Mouse (Mus musculus): ENCODE measurements around the gene Akap9.
"Not testable (repeated sequence)": the region's sequence is repeated elsewhere in the genome, so short reads cannot be mapped to it uniquely, and the experiment has no call there.

The Akap9 gene

GRCm38 (mm10) chr5:4039351-4039750 lies 111.5 kb downstream of the Akap9 start:
- DNase-seq (ENCODE audit: low spot score in 2 of 2) = no peak

- DNase-seq (ENCODE audit: low spot score in 2 of 2) = no peak
Measured at GRCm38 (mm10) chr5:4040372-4040771, 112.5 kb downstream of the Akap9 start.

- no peak for DNase-seq (ENCODE audit: low spot score in 2 of 2)
Measured at GRCm38 (mm10) chr5:4040922-4041321, 113.1 kb downstream of the Akap9 start.

GRCm38 (mm10) chr5:4060313-4060712 lies 132.5 kb downstream of the Akap9 start:
- DNase-seq (ENCODE audit: low spot score in 2 of 2) = no peak

- DNase-seq (ENCODE audit: low spot score in 2 of 2) = no peak
Measured at GRCm38 (mm10) chr5:4066476-4067115, 138.7 kb downstream of the Akap9 start.

DNA sequence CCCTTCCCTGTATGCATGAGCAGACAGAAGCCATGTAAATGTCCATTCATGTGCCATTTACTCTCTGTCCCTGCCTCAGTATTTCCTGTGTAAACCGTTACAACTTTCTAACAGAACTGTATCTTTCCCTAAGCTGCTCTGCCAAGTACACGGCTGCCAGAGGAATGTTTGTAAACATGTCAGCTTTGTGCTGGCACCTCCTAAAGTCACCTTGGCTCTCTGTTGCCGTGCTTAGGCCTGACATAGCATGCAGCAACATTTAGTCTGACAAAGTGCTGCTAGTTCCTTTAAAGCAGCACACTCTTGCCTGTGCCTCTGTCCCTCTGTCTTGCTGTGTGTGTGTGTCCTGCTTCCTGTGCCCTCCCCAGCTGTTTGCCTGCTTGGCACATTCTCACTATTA lies 139.3 kb downstream of the Akap9 start:
- no peak for DNase-seq (ENCODE audit: low spot score in 2 of 2)

DNA sequence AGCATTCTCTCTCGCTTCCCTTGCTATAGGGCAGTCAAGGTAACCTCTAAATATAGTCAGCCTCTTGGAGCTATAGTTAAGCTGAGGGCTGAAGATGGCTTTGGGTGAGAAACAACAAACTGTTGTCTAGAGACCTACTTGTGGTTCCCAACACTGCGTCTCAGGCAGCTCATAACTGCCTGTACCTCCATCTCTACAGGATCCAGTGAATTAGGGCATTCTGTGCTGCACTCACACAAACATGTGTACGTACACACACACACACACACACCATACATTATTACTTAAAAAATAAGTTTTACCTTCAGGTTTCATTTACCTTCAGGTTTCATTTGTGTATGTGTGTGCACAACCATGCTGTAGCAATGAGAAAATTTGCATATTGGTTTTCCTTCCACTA lies 151.2 kb downstream of the Akap9 start:
- DNase-seq (ENCODE audit: low spot score in 2 of 2) = no peak

DNA sequence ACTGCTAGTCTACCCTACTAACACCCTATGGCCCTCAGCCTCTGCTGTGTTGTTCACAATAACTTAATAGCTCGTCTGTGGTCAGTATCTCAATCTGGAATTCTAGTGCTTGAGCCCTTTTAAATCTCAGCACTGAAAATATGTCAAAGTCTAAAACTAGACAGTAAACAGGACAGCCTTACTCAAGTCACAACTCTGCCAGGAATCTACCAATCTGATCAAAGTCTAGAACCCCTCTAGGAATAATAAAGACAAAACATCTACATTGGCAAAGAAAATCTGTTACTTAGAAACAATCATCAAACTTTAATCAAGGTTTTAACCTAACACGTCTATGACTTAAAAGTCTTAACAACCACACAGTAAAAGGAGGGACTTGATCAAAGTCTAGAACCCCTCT lies 153.0 kb downstream of the Akap9 start:
- DNase-seq (ENCODE audit: low spot score in 2 of 2) = no peak

- DNase-seq (ENCODE audit: low spot score in 2 of 2) = no peak
Measured at GRCm38 (mm10) chr5:4081513-4081912, 153.7 kb downstream of the Akap9 start.

- no peak for DNase-seq (ENCODE audit: low spot score in 2 of 2)
Measured at GRCm38 (mm10) chr5:4084948-4085347, 157.1 kb downstream of the Akap9 start.

DNA sequence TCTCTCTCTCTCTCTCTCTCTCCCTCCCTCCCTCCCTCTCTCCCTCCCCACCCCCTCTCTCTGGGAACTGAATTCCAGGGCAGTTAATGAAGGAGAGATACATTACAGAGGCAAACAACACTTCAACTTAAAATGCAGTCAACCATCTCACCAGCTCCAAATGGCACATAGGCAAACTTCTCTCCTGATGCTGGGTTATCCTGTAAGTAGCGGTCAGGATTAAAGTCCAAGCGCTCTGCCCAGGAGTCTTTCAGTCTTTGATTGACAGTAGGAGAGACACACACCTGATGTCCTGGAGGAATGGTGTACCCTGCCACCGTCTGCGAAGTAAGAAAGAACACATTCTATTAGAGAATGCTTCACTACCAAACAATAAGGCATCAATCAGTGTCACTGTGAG lies 158.5 kb downstream of the Akap9 start:
- no peak for DNase-seq (ENCODE audit: low spot score in 2 of 2)

DNA sequence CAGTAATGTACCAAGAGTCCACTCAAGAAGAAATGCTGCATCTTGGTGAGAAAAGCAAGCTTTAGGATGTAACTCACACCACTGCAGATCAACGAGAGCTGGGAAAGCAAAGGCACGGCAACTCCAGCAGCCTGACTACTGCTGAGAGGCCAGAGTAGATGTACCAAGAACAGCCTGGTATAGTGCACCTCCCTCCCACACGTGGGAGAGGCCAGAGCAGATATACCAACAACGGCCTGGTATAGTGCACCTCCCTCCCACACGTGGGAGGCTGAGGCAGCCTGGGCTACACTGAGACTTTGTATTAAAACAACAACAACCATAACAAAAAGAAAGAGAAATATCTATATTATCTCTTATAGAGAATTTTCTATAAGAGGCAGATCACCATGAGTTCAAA lies 160.3 kb downstream of the Akap9 start:
- no peak for DNase-seq (ENCODE audit: low spot score in 2 of 2)

- no peak for DNase-seq (ENCODE audit: low spot score in 2 of 2)
Measured at GRCm38 (mm10) chr5:4094471-4094870, 166.6 kb downstream of the Akap9 start.

DNA sequence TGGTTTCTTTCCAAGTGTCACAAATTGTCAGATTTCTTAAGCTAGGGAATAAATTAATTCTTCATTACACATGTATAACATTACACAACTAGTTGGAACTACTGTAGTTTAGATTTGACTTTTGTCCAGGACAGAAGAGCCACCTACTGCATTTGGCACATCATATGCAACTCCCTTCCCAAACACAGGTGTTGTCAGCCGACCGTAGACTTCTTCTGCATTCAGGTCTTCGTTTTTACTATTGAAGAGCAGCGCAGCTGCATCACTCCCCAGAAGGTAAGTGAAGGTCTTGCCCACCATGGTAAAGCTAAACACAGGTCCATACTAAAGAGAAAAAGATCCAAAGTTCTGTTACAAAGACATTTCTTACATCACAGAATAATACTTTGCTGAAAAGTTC lies 173.2 kb downstream of the Akap9 start:
- DNase-seq (ENCODE audit: low spot score in 2 of 2) = no peak

- no peak for DNase-seq (ENCODE audit: low spot score in 2 of 2)
Measured at GRCm38 (mm10) chr5:4101770-4102169, 173.9 kb downstream of the Akap9 start.

DNA sequence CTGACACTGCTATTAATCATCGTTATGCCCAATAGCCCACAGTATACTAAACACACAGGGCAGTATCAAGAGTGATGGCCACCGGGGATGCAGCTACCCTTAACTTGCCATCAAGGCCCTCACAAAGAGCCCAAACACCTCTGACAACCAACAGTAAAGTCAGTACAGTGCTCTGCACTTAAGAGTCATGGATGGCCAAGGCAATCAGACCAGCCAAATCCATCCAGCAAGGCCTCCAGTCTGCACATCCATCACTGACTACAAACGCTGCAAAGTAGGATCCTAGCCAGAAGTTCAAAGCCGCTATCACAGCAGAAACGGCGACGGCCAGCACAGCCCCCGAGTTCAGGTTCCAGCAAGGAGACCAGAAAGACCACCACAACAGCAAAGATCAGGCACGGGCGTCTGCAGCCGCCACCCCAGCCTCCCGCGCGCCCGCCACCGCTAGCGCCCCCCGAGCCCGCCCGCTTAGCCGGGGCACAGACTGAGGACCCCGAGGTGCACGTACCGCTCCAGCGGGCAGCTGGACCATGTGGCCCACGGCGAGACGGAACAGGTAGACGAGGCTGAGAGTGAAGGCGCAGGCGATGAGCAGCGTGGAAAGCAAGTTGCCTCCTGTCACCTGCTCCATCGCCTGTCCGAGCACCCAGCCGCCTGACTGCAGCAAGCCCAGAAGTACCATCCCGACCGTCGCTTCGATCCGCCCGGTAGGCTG lies 175.9 kb downstream of the Akap9 start:
- DNase-seq (ENCODE audit: low spot score in 2 of 2) = no peak

GRCm38 (mm10) chr5:4104341-4105040 lies 176.6 kb downstream of the Akap9 start, which contains the start of gene Cyp51:
Gene Cyp51, minus strand, starts transcription at chr5:4104746.
- peak; percentile 84 to 92 for DNase-seq (ENCODE audit: low spot score in 2 of 2)

GRCm38 (mm10) chr5:4105651-4106186 lies 177.9 kb downstream of the Akap9 start:
- no peak for DNase-seq (ENCODE audit: low spot score in 2 of 2)

- DNase-seq (ENCODE audit: low spot score in 2 of 2) = not testable (repeated sequence)
Measured at GRCm38 (mm10) chr5:4107056-4107455, 179.2 kb downstream of the Akap9 start.

GRCm38 (mm10) chr5:4112570-4113098 lies 184.8 kb downstream of the Akap9 start:
- no peak for DNase-seq (ENCODE audit: low spot score in 2 of 2)

Measured in cerebellum, postnatal 4 days (tissue).